Mouse (Mus musculus) stomach, postnatal 0 days (tissue): ENCODE results near the gene Samd13.

Source experiments
- CTCF ChIP-seq: IDR thresholded peaks from 2 replicates; pipeline ENCODE4 v1.5.1; 2016; ENCODE audit warnings: antibody characterized with exemption, low read depth, mild to moderate bottlenecking, moderate library complexity
- EP300 ChIP-seq: optimal IDR thresholded peaks from 2 replicates; pipeline ENCODE3; 2016; ENCODE audit warnings: antibody characterized with exemption

- no peak for TF ChIP-seq CTCF
- no peak for TF ChIP-seq EP300
Observed at GRCm38 (mm10) chr3:146607368-146607767, 78.0 kb downstream of the Samd13 start.
